ENCODE assay signal across 7 mouse cellular contexts in the genomic region with DNA sequence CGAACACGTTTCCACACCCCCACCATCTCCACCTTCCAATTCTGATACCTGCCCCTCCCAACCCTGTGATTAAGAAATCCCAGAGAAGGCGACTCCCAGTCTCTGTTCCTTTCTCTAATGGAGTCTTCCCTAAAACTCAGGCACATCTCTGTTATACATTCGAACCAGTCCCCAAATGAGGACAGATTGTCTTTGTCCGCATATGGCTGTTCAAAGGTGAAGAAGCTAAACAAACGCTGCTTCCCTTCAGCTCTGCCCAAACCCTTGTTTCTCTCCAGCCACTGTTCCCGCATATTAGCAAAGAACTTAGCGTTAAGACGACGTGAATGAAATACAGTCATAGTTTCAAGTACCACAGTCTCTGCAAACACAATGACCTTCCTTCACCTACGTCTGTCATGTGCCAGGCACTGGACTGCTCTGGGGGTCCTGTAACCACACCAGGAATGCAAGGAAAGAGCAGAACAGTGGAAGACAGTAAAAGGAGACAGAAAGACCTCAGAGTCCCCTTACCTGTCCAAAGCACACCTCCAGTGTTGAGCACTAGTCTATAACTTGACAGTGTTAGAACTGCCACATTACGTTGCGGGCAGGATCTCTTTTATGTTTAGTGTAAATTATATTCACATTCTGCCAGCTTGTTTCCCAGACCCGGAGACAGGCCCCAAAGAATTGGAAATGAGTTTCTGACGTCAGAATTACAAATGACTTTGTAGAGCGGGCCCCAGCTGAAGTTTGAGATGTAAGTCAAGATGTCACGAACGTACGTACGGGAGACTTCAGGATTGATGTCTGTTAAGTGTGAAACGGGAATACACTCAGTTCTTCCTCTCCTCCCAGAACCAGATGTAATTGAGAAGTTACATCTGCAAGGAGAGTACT. TPM values are rescaled to one million over a fixed set of nuclear protein-coding genes. Genes with fewer than 3 reads are reported as not detected.
DNase-seq lines count a peak whose midpoint lies in the region; ATAC-seq and TF ChIP-seq lines count a peak whose summit lies in the region.

A gene (minus strand): TSS at position 51 of the 882 bp plus-strand sequence.

- peak within 1 kb of the TSS; percentile 88 for H3K4me3 ChIP-seq in lung, postnatal 0 days (ENCODE audit: low read depth, low read length)
- peak within 1 kb of the TSS; percentile 94 for H3K4me3 ChIP-seq in forebrain, embryonic 14.5 days (ENCODE audit: low read depth, low read length)
- peak within 1 kb of the TSS; percentile 81 for H3K4me3 ChIP-seq in small intestine, adult 2 months (ENCODE audit: low read depth, low read length)

- H3K4me1 ChIP-seq in lung, postnatal 0 days (ENCODE audit: insufficient read depth, low read depth, low read length) = peaks cover 4% of the 10 kb centered on the region; the same call in 1 of the 2 replicates
- H3K4me1 ChIP-seq in forebrain, embryonic 14.5 days (ENCODE audit: control insufficient read depth, insufficient read depth, low read length) = peaks cover 29% of the 10 kb centered on the region
- H3K4me1 ChIP-seq in small intestine, adult 2 months (ENCODE audit: control insufficient read depth, insufficient read depth, insufficient read length, low read length) = peaks cover 2% of the 10 kb centered on the region; the same call in 1 of the 2 replicates

- DNase-seq in lung, postnatal 0 days (ENCODE audit: low spot score) = no peak
- no peak for DNase-seq in lung, postnatal 10 days
- DNase-seq in forebrain, embryonic 14.5 days (ENCODE audit: low spot score) = peak; percentile 77
- no peak for DNase-seq in left cerebral cortex, postnatal 25 days (ENCODE audit: low spot score in 2 of 2)
- DNase-seq in right cerebral cortex, adult 18-20 months = no peak
- DNase-seq in cerebellum, adult 11 months = no peak

- H3K4me2 ChIP-seq in lung, postnatal 0 days (replicated peaks; ENCODE audit: low read depth, low read length) = peak within 1 kb of the TSS; percentile 92
- H3K4me2 ChIP-seq in forebrain, embryonic 14.5 days (ENCODE audit: low read length) = peak within 1 kb of the TSS; percentile 94

- no peaks in the 10 kb centered on the region for H3K36me3 ChIP-seq in lung, postnatal 0 days (ENCODE audit: insufficient read depth, low read length)
- 0 out of 2 replicates have a peak, but pooled peaks cover 1% of the 10 kb centered on the region for H3K36me3 ChIP-seq in forebrain, embryonic 14.5 days (ENCODE audit: control insufficient read depth, insufficient read depth, low read length)
- H3K36me3 ChIP-seq in small intestine, adult 2 months (ENCODE audit: control insufficient read depth, insufficient read depth, low read length) = no peaks in the 10 kb centered on the region

- TF ChIP-seq EP300 in lung, postnatal 0 days (IDR thresholded peaks at IDR 0.05) = no peak

- 53% methylated on average over 21 of the region's 21 CpGs for WGBS in lung, postnatal 0 days
- WGBS in forebrain, embryonic 14.5 days = 15% methylated on average over 21 of the region's 21 CpGs
- WGBS in small intestine, adult 2 months = 87% methylated on average over 21 of the region's 21 CpGs

- H3K9me3 ChIP-seq in lung, postnatal 0 days (ENCODE audit: low read length) = no peaks in the 10 kb centered on the region
- H3K9me3 ChIP-seq in forebrain, embryonic 14.5 days (replicated peaks; ENCODE audit: control insufficient read depth, low read length) = no peaks in the 10 kb centered on the region

- no peak for ATAC-seq in lung, postnatal 0 days
- no peak for ATAC-seq in forebrain, embryonic 14.5 days

- no peak within 1 kb of the TSS for H3K27ac ChIP-seq in lung, postnatal 0 days (ENCODE audit: low read length)
- H3K27ac ChIP-seq in forebrain, embryonic 14.5 days (ENCODE audit: low read depth, low read length) = peak within 1 kb of the TSS; percentile 98
- H3K27ac ChIP-seq in small intestine, adult 2 months (ENCODE audit: insufficient read depth, low read depth, low read length) = no peak within 1 kb of the TSS

- intact Hi-C loops in left cerebral cortex, postnatal 25 days (cut with DNase I) = no loop called here

- TF ChIP-seq POLR2A in small intestine, adult 2 months (IDR thresholded peaks at IDR 0.05; ENCODE audit: low read depth, low read length) = no peak

- no peaks in the 10 kb centered on the region for H3K27me3 ChIP-seq in lung, postnatal 0 days (replicated peaks; ENCODE audit: insufficient read depth, low read length)
- no peaks in the 10 kb centered on the region for H3K27me3 ChIP-seq in forebrain, embryonic 14.5 days (replicated peaks; ENCODE audit: control insufficient read depth, insufficient read depth, low read length)
- peaks cover 7% of the 10 kb centered on the region for H3K27me3 ChIP-seq in small intestine, adult 2 months (ENCODE audit: control insufficient read depth, insufficient read depth, low read length)

- no peak for TF ChIP-seq CTCF in lung, postnatal 0 days (IDR thresholded peaks at IDR 0.05)
- TF ChIP-seq CTCF in small intestine, adult 2 months (IDR thresholded peaks at IDR 0.05; ENCODE audit: extremely low read depth, insufficient read length, insufficient replicate concordance, low read depth, low read length) = no peak

- peak within 1 kb of the TSS; percentile 84 for H3K9ac ChIP-seq in lung, postnatal 0 days (replicated peaks; ENCODE audit: low read depth)
- H3K9ac ChIP-seq in forebrain, embryonic 14.5 days (ENCODE audit: low read length) = peak within 1 kb of the TSS; percentile 99

RNA-seq across cellular contexts. Expression of the gene that starts here (rescaled TPM):
- 6.2 and 6.9 TPM in 2 replicates for polyA plus RNA-seq in lung, postnatal 0 days (2015; fragmentation: Nextera tagmentation; extraction: Ambion mirVana)
- polyA plus RNA-seq in forebrain, embryonic 14.5 days (2014; fragmentation: Nextera tagmentation; extraction: Ambion mirVana) = 45.1 and 55.8 TPM in 2 replicates
- 10 to 100 TPM; 13.3 to 13.5 TPM for total RNA-seq in left cerebral cortex, postnatal 25 days (2021)
- polyA plus RNA-seq in small intestine, adult 2 months (2012; rRNA removed) = 1.4 and 1.6 TPM in 2 replicates
